Mouse (Mus musculus) embryonic fibroblast, embryonic 13.5 days (primary cell): ENCODE data around the gene Mamdc2.

ENCODE experiments used
- CTCF ChIP-seq: IDR thresholded peaks from 2 replicates; pipeline ENCODE4 v1.5.1; 2011; ENCODE audit warnings: mild to moderate bottlenecking, control low read depth, low read length, moderate library complexity, borderline replicate concordance; ENCODE audit not compliant: insufficient read depth
- POLR2A ChIP-seq: IDR thresholded peaks from 2 replicates; pipeline ENCODE4 v1.6.1; 2011; ENCODE audit warnings: low read depth, mild to moderate bottlenecking, control low read depth, low read length, moderate library complexity

GRCm38 (mm10) chr19:23256771-23257170, 191.5 kb downstream of the Mamdc2 start:
- TF ChIP-seq POLR2A (no peak), CTCF (no peak)
